ENCODE assay signal across 17 mouse cellular contexts in the genomic region with DNA sequence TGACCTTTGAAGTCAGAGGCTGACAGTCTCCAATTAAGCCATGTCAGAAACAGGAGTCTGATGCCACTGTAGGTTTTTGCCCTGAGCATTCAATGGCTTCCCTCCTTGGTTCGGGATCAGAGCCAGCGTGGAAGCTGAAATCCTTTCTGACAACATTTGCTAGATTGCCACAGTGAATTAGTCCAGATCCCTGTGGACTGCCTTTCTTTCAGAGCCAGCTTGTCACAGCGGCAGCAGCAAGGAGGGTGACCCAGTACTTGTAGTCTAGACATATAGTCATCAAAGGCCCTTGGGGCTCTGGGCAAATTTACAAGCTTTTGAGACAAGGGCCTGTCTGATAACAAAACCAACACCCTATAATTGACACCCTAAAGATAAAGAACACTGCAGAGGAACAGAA.
A peak's percentile ranks its signal among the peaks of the same experiment; 100 is the strongest.
DNase-seq lines count a peak whose midpoint lies in the region; ATAC-seq and TF ChIP-seq lines count a peak whose summit lies in the region.
"Had no signal": no experiment of that assay in that cellular context is flagged by ENCODE, and none has a peak within 500 bp of the region (broad histone marks: within the 10 kb centered on the region; RNA-seq: fewer than 3 reads in every experiment).

No protein-coding gene starts in this region.

- no peak for DNase-seq in forebrain, embryonic 10.5 days (ENCODE audit: extremely low spot score, low spot score)
- no peak for DNase-seq in heart, postnatal 0 days (ENCODE audit: low spot score)
- DNase-seq in heart, adult 8-10 months (ENCODE audit: low spot score) = no peak
- DNase-seq in brain, embryonic 14.5 days (ENCODE audit: low read depth) = peak; percentile 73
- DNase-seq in left cerebral cortex, adult 8-10 months (ENCODE audit: low spot score in 2 of 2) = no peak
- DNase-seq: cerebellum, adult 9-10 months; gastrocnemius, postnatal 14 days; kidney, postnatal 14 days; layer of hippocampus, adult 9-11 months; thymus, postnatal 4 days had no signal

- H3K27ac ChIP-seq in forebrain, embryonic 10.5 days = peak overlapping the region; percentile 48
- H3K27ac ChIP-seq in forebrain, embryonic 13.5 days = no peak overlapping the region
- H3K27ac ChIP-seq in heart, postnatal 0 days (ENCODE audit: low read depth) = peak overlapping the region; percentile 26; the same call in 1 of the 2 replicates
- H3K27ac ChIP-seq in hindbrain, embryonic 16.5 days (ENCODE audit: low read depth, low read length) = no peak overlapping the region
- H3K27ac ChIP-seq: forebrain, embryonic 15.5 days; liver, embryonic 14.5 days had no signal

- H3K27me3 ChIP-seq in forebrain, embryonic 10.5 days (ENCODE audit: poor library complexity, severe bottlenecking) = no peaks in the 10 kb centered on the region
- H3K27me3 ChIP-seq in forebrain, embryonic 13.5 days = no peaks in the 10 kb centered on the region
- no peaks in the 10 kb centered on the region for H3K27me3 ChIP-seq in heart, postnatal 0 days (ENCODE audit: control insufficient read depth, insufficient read depth, low read length)
- no peaks in the 10 kb centered on the region for H3K27me3 ChIP-seq in hindbrain, embryonic 16.5 days (replicated peaks; ENCODE audit: control insufficient read depth, insufficient read depth, low read length)
- H3K27me3 ChIP-seq: forebrain, embryonic 15.5 days had no signal

- no peak for TF ChIP-seq EP300 in heart, postnatal 0 days (IDR thresholded peaks at IDR 0.05; ENCODE audit: low read depth)

- H3K4me3 ChIP-seq in forebrain, embryonic 10.5 days = no peak overlapping the region
- H3K4me3 ChIP-seq in forebrain, embryonic 13.5 days = no peak overlapping the region
- H3K4me3 ChIP-seq in heart, postnatal 0 days (ENCODE audit: low read depth, low read length) = no peak overlapping the region
- H3K4me3 ChIP-seq in hindbrain, embryonic 16.5 days (ENCODE audit: low read length) = no peak overlapping the region
- H3K4me3 ChIP-seq: forebrain, embryonic 15.5 days had no signal

- H3K36me3 ChIP-seq in forebrain, embryonic 10.5 days (replicated peaks) = no peaks in the 10 kb centered on the region
- H3K36me3 ChIP-seq in forebrain, embryonic 13.5 days (ENCODE audit: poor library complexity, severe bottlenecking) = no peaks in the 10 kb centered on the region
- H3K36me3 ChIP-seq in heart, postnatal 0 days (replicated peaks; ENCODE audit: control insufficient read depth, insufficient read depth, low read length) = no peaks in the 10 kb centered on the region
- no peaks in the 10 kb centered on the region for H3K36me3 ChIP-seq in hindbrain, embryonic 16.5 days (ENCODE audit: control insufficient read depth, insufficient read depth, low read length)
- H3K36me3 ChIP-seq: forebrain, embryonic 15.5 days had no signal

- ATAC-seq in forebrain, embryonic 13.5 days = no peak
- peak; percentile 24; the same call in 1 of the 2 replicates for ATAC-seq in heart, postnatal 0 days (ENCODE audit: insufficient read depth, low read depth)
- ATAC-seq in hindbrain, embryonic 16.5 days = peak; percentile 64
- ATAC-seq in megakaryocyte, adult 5-6 weeks (ENCODE audit: poor library complexity, severe bottlenecking) = no peak
- ATAC-seq: activated CD4-positive, CD25-positive, alpha-beta regulatory T cell, adult 4 months; CD4-positive, CD25-positive, alpha-beta regulatory T cell, adult 4 months; forebrain, embryonic 15.5 days had no signal

- no peak for TF ChIP-seq POLR2A in brain, embryonic 14.5 days (IDR thresholded peaks at IDR 0.05; ENCODE audit: borderline replicate concordance, extremely low read depth, insufficient read depth, insufficient read length, poor library complexity, severe bottlenecking)

- no peak overlapping the region for H3K9ac ChIP-seq in forebrain, embryonic 13.5 days
- no peak overlapping the region for H3K9ac ChIP-seq in heart, postnatal 0 days (replicated peaks; ENCODE audit: low read depth, low read length)
- H3K9ac ChIP-seq in hindbrain, embryonic 16.5 days (ENCODE audit: low read depth, low read length) = no peak overlapping the region
- H3K9ac ChIP-seq: forebrain, embryonic 15.5 days; liver, embryonic 14.5 days had no signal

- peaks cover 66% of the 10 kb centered on the region for H3K4me1 ChIP-seq in forebrain, embryonic 10.5 days
- peaks cover 46% of the 10 kb centered on the region for H3K4me1 ChIP-seq in forebrain, embryonic 13.5 days
- 0 out of 2 replicates have a peak, but pooled peaks cover 11% of the 10 kb centered on the region for H3K4me1 ChIP-seq in heart, postnatal 0 days (ENCODE audit: control insufficient read depth, insufficient read depth)
- peaks cover 4% of the 10 kb centered on the region for H3K4me1 ChIP-seq in hindbrain, embryonic 16.5 days (ENCODE audit: control insufficient read depth, insufficient read depth, low read depth, low read length)

- 46% methylated on average over 3 of the region's 3 CpGs for WGBS in forebrain, embryonic 10.5 days
- WGBS in forebrain, embryonic 13.5 days = 27% methylated on average over 3 of the region's 3 CpGs
- 15% methylated on average over 3 of the region's 3 CpGs for WGBS in heart, postnatal 0 days
- 15% methylated on average over 3 of the region's 3 CpGs for WGBS in hindbrain, embryonic 16.5 days

- H3K9me3 ChIP-seq in forebrain, embryonic 10.5 days = no peaks in the 10 kb centered on the region
- H3K9me3 ChIP-seq in forebrain, embryonic 13.5 days (replicated peaks) = no peaks in the 10 kb centered on the region
- no peaks in the 10 kb centered on the region for H3K9me3 ChIP-seq in heart, postnatal 0 days (replicated peaks; ENCODE audit: control insufficient read depth, low read length)
- no peaks in the 10 kb centered on the region for H3K9me3 ChIP-seq in hindbrain, embryonic 16.5 days (ENCODE audit: control insufficient read depth, low read length)
- H3K9me3 ChIP-seq: forebrain, embryonic 15.5 days had no signal

- H3K4me2 ChIP-seq in forebrain, embryonic 13.5 days = no peak overlapping the region
- no peak overlapping the region for H3K4me2 ChIP-seq in heart, postnatal 0 days (ENCODE audit: low read depth, low read length)
- H3K4me2 ChIP-seq in hindbrain, embryonic 16.5 days (ENCODE audit: low read length) = no peak overlapping the region
- H3K4me2 ChIP-seq: forebrain, embryonic 15.5 days had no signal

- no peak for TF ChIP-seq CTCF in heart, postnatal 0 days (IDR thresholded peaks at IDR 0.05; ENCODE audit: low read depth)
- no peak for TF ChIP-seq CTCF in brain, embryonic 14.5 days (IDR thresholded peaks at IDR 0.05; ENCODE audit: borderline replicate concordance, extremely low read depth, insufficient read depth, insufficient read length)

Comparison
In these comparisons a context has a peak if more than half of its experiments do, and no peak if none do; other contexts are left out.
1. H3K27ac ChIP-seq: peak in forebrain, embryonic 10.5 days (single experiment) and heart, postnatal 0 days (single experiment); none in forebrain, embryonic 13.5 days (single experiment) and hindbrain, embryonic 16.5 days (single experiment).
2. ATAC-seq: peak in heart, postnatal 0 days (single experiment) and hindbrain, embryonic 16.5 days (single experiment); none in forebrain, embryonic 13.5 days (single experiment) and megakaryocyte, adult 5-6 weeks (single experiment).